Mouse (Mus musculus): ENCODE results near the gene Sectm1b. TPM values are rescaled to one million over a fixed set of nuclear protein-coding genes. Genes with fewer than 3 reads are reported as not detected.
"Not testable (repeated sequence)": the region's sequence is repeated elsewhere in the genome, so short reads cannot be mapped to it uniquely, and the experiment has no call there.

Gene Sectm1b
- not detected in 2 replicates for polyA plus RNA-seq (2015; fragmentation: Nextera tagmentation; extraction: Ambion mirVana)

- Histone ChIP-seq H3K36me3 (ENCODE audit: control insufficient read depth, insufficient read depth) (no peaks in the 10 kb centered on the region), H3K27me3 (replicated peaks; ENCODE audit: control insufficient read depth, insufficient read depth, low read length) (no peaks in the 10 kb centered on the region), H3K4me1 (replicated peaks; ENCODE audit: control insufficient read depth, insufficient read depth, low read length) (no peaks in the 10 kb centered on the region), H3K4me2 (ENCODE audit: low read length) (no peak within 1 kb of the TSS), H3K9me3 (ENCODE audit: control insufficient read depth, low read length) (no peaks in the 10 kb centered on the region), H3K4me3 (replicated peaks; ENCODE audit: low read length) (no peak within 1 kb of the TSS), H3K9ac (replicated peaks; ENCODE audit: low read depth, low read length) (no peak within 1 kb of the TSS), H3K27ac (ENCODE audit: low read length) (no peak within 1 kb of the TSS)
- 80% methylated on average over 5 of the region's 5 CpGs for WGBS
- ATAC-seq, result no peak
These were observed at the start of gene Sectm1b for GRCm38 (mm10) chr11:121063379-121063778. TSS of gene Sectm1b (minus strand) at chr11:121063569.

GRCm38 (mm10) chr11:121112091-121112775 is 48.9 kb upstream of the Sectm1b start:
- H3K9me3 ChIP-seq (ENCODE audit: control insufficient read depth, low read length), result no peaks in the 10 kb centered on the region
- ATAC-seq, result no peak
- no peak overlapping the region for H3K9ac ChIP-seq (replicated peaks; ENCODE audit: low read depth, low read length)
- H3K4me3 ChIP-seq (replicated peaks; ENCODE audit: low read length), result no peak overlapping the region
- H3K27ac ChIP-seq (ENCODE audit: low read length), result no peak overlapping the region
- H3K4me1 ChIP-seq (replicated peaks; ENCODE audit: control insufficient read depth, insufficient read depth, low read length), result peaks cover 10% of the 10 kb centered on the region
- no peaks in the 10 kb centered on the region for H3K36me3 ChIP-seq (ENCODE audit: control insufficient read depth, insufficient read depth)
- H3K27me3 ChIP-seq (replicated peaks; ENCODE audit: control insufficient read depth, insufficient read depth, low read length), result no peaks in the 10 kb centered on the region
- WGBS, result 61% methylated on average over 5 of the region's 5 CpGs
- no peak overlapping the region for H3K4me2 ChIP-seq (ENCODE audit: low read length)

GRCm38 (mm10) chr11:121111601-121112000 is 48.2 kb upstream of the Sectm1b start:
- no peak overlapping the region for H3K27ac ChIP-seq (ENCODE audit: low read length)
- H3K4me3 ChIP-seq (replicated peaks; ENCODE audit: low read length), result no peak overlapping the region
- no peaks in the 10 kb centered on the region for H3K9me3 ChIP-seq (ENCODE audit: control insufficient read depth, low read length)
- no peak overlapping the region for H3K9ac ChIP-seq (replicated peaks; ENCODE audit: low read depth, low read length)
- no peak overlapping the region for H3K4me2 ChIP-seq (ENCODE audit: low read length)
- WGBS, result 89% methylated on average over 1 of the region's 1 CpGs
- no peak for ATAC-seq
- peaks cover 10% of the 10 kb centered on the region for H3K4me1 ChIP-seq (replicated peaks; ENCODE audit: control insufficient read depth, insufficient read depth, low read length)
- no peaks in the 10 kb centered on the region for H3K27me3 ChIP-seq (replicated peaks; ENCODE audit: control insufficient read depth, insufficient read depth, low read length)
- no peaks in the 10 kb centered on the region for H3K36me3 ChIP-seq (ENCODE audit: control insufficient read depth, insufficient read depth)

GRCm38 (mm10) chr11:121111051-121111450 is 47.7 kb upstream of the Sectm1b start:
- Histone ChIP-seq H3K4me1 (replicated peaks; ENCODE audit: control insufficient read depth, insufficient read depth, low read length) (peaks cover 10% of the 10 kb centered on the region), H3K36me3 (ENCODE audit: control insufficient read depth, insufficient read depth) (no peaks in the 10 kb centered on the region), H3K9ac (replicated peaks; ENCODE audit: low read depth, low read length) (no peak overlapping the region), H3K4me2 (ENCODE audit: low read length) (no peak overlapping the region), H3K27me3 (replicated peaks; ENCODE audit: control insufficient read depth, insufficient read depth, low read length) (no peaks in the 10 kb centered on the region), H3K9me3 (ENCODE audit: control insufficient read depth, low read length) (no peaks in the 10 kb centered on the region), H3K27ac (ENCODE audit: low read length) (no peak overlapping the region), H3K4me3 (replicated peaks; ENCODE audit: low read length) (no peak overlapping the region)
- 88% methylated on average over 3 of the region's 3 CpGs for WGBS
- ATAC-seq, result no peak

- Histone ChIP-seq H3K27ac (ENCODE audit: low read length) (no peak overlapping the region), H3K4me1 (replicated peaks; ENCODE audit: control insufficient read depth, insufficient read depth, low read length) (peaks cover 10% of the 10 kb centered on the region), H3K4me3 (replicated peaks; ENCODE audit: low read length) (no peak overlapping the region), H3K27me3 (replicated peaks; ENCODE audit: control insufficient read depth, insufficient read depth, low read length) (no peaks in the 10 kb centered on the region), H3K36me3 (ENCODE audit: control insufficient read depth, insufficient read depth) (no peaks in the 10 kb centered on the region), H3K9ac (replicated peaks; ENCODE audit: low read depth, low read length) (no peak overlapping the region), H3K4me2 (ENCODE audit: low read length) (no peak overlapping the region), H3K9me3 (ENCODE audit: control insufficient read depth, low read length) (no peaks in the 10 kb centered on the region)
- ATAC-seq, result peak; percentile 86
- 7% methylated on average over 2 of the region's 2 CpGs for WGBS
These were observed 46.6 kb upstream of the Sectm1b start for GRCm38 (mm10) chr11:121109986-121110385.

GRCm38 (mm10) chr11:121108061-121108460 is 44.7 kb upstream of the Sectm1b start:
- 68% methylated on average over 9 of the region's 9 CpGs for WGBS
- H3K27me3 ChIP-seq (replicated peaks; ENCODE audit: control insufficient read depth, insufficient read depth, low read length), result no peaks in the 10 kb centered on the region
- no peak for ATAC-seq

GRCm38 (mm10) chr11:121107242-121107641 is 43.9 kb upstream of the Sectm1b start:
- not testable (repeated sequence) for H3K4me3 ChIP-seq (replicated peaks; ENCODE audit: low read length); H3K9me3 ChIP-seq (ENCODE audit: control insufficient read depth, low read length); H3K27me3 ChIP-seq (replicated peaks; ENCODE audit: control insufficient read depth, insufficient read depth, low read length); H3K4me2 ChIP-seq (ENCODE audit: low read length); ATAC-seq; H3K27ac ChIP-seq (ENCODE audit: low read length); H3K36me3 ChIP-seq (ENCODE audit: control insufficient read depth, insufficient read depth); H3K4me1 ChIP-seq (replicated peaks; ENCODE audit: control insufficient read depth, insufficient read depth, low read length); H3K9ac ChIP-seq (replicated peaks; ENCODE audit: low read depth, low read length)
- WGBS, result 95% methylated on average over 1 of the region's 1 CpGs

More at GRCm38 (mm10) chr11:121108061-121108460, 44.7 kb upstream of the Sectm1b start:
- no peak overlapping the region for H3K27ac ChIP-seq (ENCODE audit: low read length)
- H3K4me3 ChIP-seq (replicated peaks; ENCODE audit: low read length), result no peak overlapping the region
- H3K4me2 ChIP-seq (ENCODE audit: low read length), result no peak overlapping the region
- no peaks in the 10 kb centered on the region for H3K36me3 ChIP-seq (ENCODE audit: control insufficient read depth, insufficient read depth)
- peaks cover 10% of the 10 kb centered on the region for H3K4me1 ChIP-seq (replicated peaks; ENCODE audit: control insufficient read depth, insufficient read depth, low read length)
- no peak overlapping the region for H3K9ac ChIP-seq (replicated peaks; ENCODE audit: low read depth, low read length)
- H3K9me3 ChIP-seq (ENCODE audit: control insufficient read depth, low read length), result no peaks in the 10 kb centered on the region

GRCm38 (mm10) chr11:121101124-121101805 is 37.9 kb upstream of the Sectm1b start:
- H3K4me3 ChIP-seq (replicated peaks; ENCODE audit: low read length), result no peak overlapping the region
- no peaks in the 10 kb centered on the region for H3K36me3 ChIP-seq (ENCODE audit: control insufficient read depth, insufficient read depth)
- 86% methylated on average over 4 of the region's 4 CpGs for WGBS
- no peak overlapping the region for H3K4me2 ChIP-seq (ENCODE audit: low read length)
- no peaks in the 10 kb centered on the region for H3K9me3 ChIP-seq (ENCODE audit: control insufficient read depth, low read length)
- no peak overlapping the region for H3K9ac ChIP-seq (replicated peaks; ENCODE audit: low read depth, low read length)
- no peak for ATAC-seq
- H3K27ac ChIP-seq (ENCODE audit: low read length), result no peak overlapping the region
- no peaks in the 10 kb centered on the region for H3K4me1 ChIP-seq (replicated peaks; ENCODE audit: control insufficient read depth, insufficient read depth, low read length)
- H3K27me3 ChIP-seq (replicated peaks; ENCODE audit: control insufficient read depth, insufficient read depth, low read length), result no peaks in the 10 kb centered on the region

GRCm38 (mm10) chr11:121100692-121101091 is 37.3 kb upstream of the Sectm1b start:
- Histone ChIP-seq H3K4me1 (replicated peaks; ENCODE audit: control insufficient read depth, insufficient read depth, low read length) (no peaks in the 10 kb centered on the region), H3K4me3 (replicated peaks; ENCODE audit: low read length) (no peak overlapping the region), H3K27ac (ENCODE audit: low read length) (no peak overlapping the region), H3K9ac (replicated peaks; ENCODE audit: low read depth, low read length) (no peak overlapping the region), H3K4me2 (ENCODE audit: low read length) (no peak overlapping the region), H3K36me3 (ENCODE audit: control insufficient read depth, insufficient read depth) (no peaks in the 10 kb centered on the region), H3K9me3 (ENCODE audit: control insufficient read depth, low read length) (no peaks in the 10 kb centered on the region), H3K27me3 (replicated peaks; ENCODE audit: control insufficient read depth, insufficient read depth, low read length) (no peaks in the 10 kb centered on the region)
- ATAC-seq, result no peak
- WGBS, result 70% methylated on average over 7 of the region's 7 CpGs
